Mouse (Mus musculus) bone marrow macrophage, adult 2 months (primary cell): Measurements from ENCODE around the gene Tmem274.

Experiments
- CTCF ChIP-seq: IDR thresholded peaks from 2 replicates; pipeline ENCODE4 v1.5.1; 2012; ENCODE audit warnings: low read depth, mild to moderate bottlenecking, low read length, moderate library complexity
- POLR2A ChIP-seq: IDR thresholded peaks from 2 replicates; pipeline ENCODE4 v1.6.1; 2012; ENCODE audit warnings: mild to moderate bottlenecking, low read depth, low read length, borderline replicate concordance

GRCm38 (mm10) chr4:149491151-149491550, 14.0 kb downstream of the Tmem274 start:
- TF ChIP-seq CTCF (no peak), POLR2A (no peak)
